Mouse (Mus musculus): ENCODE results near the gene Podn. TPM values are rescaled to one million over a fixed set of nuclear protein-coding genes. Genes with fewer than 3 reads are reported as not detected.
"Not testable (repeated sequence)": the region's sequence is repeated elsewhere in the genome, so short reads cannot be mapped to it uniquely, and the experiment has no call there.

Gene Podn
- 0.29 and 0.68 TPM in 2 replicates for polyA plus RNA-seq (2014; fragmentation: Nextera tagmentation; extraction: Ambion mirVana)

- 0 out of 2 replicates have a peak, but pooled peaks cover 9% of the 10 kb centered on the region for H3K36me3 ChIP-seq (replicated peaks; ENCODE audit: control insufficient read depth, insufficient read depth)
- ATAC-seq (ENCODE audit: low FRiP score) = no peak
- H3K4me3 ChIP-seq (replicated peaks; ENCODE audit: low read length) = no peak within 1 kb of the TSS
- no peaks in the 10 kb centered on the region for H3K4me1 ChIP-seq (replicated peaks; ENCODE audit: control insufficient read depth, insufficient read depth, low read length)
- H3K9me3 ChIP-seq (ENCODE audit: control insufficient read depth, low read length) = no peaks in the 10 kb centered on the region
- H3K27me3 ChIP-seq (ENCODE audit: control insufficient read depth, insufficient read depth, low read length) = no peaks in the 10 kb centered on the region
- DNase-seq (ENCODE audit: low spot score) = no peak
- no peak within 1 kb of the TSS for H3K4me2 ChIP-seq (replicated peaks)
- 87% methylated on average over 4 of the region's 4 CpGs for WGBS
- no peak within 1 kb of the TSS for H3K9ac ChIP-seq
- no peak within 1 kb of the TSS for H3K27ac ChIP-seq
Measured at GRCm38 (mm10) chr4:108096345-108096744, at the start of gene Podn. Podn (minus strand) TSS chr4:108096445.

DNA sequence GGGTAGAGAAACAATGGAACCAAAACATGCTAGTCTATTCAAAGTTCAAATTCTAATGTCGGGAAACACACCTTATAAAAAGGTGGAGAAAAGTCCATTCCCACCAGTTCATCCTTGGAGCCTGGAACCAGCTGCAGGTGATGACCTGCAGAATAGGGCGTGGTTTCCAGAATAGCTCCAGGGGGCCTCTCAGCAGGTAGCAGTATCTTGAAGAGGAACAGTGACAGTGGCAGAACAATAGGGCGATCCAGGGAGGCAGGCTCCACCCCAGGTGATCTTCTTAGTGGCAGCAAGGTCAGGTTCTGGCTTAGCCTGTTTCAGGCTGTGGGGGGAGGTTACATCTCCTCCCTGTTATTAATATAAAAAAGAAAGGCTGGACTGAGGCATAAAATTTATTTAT is 49.3 kb upstream of the Podn start:
- DNase-seq (ENCODE audit: low spot score); H3K27ac ChIP-seq; H3K9me3 ChIP-seq (ENCODE audit: control insufficient read depth, low read length); H3K9ac ChIP-seq; H3K4me2 ChIP-seq (replicated peaks); ATAC-seq (ENCODE audit: low FRiP score); H3K4me1 ChIP-seq (replicated peaks; ENCODE audit: control insufficient read depth, insufficient read depth, low read length); H3K4me3 ChIP-seq (replicated peaks; ENCODE audit: low read length); H3K27me3 ChIP-seq (ENCODE audit: control insufficient read depth, insufficient read depth, low read length); H3K36me3 ChIP-seq (replicated peaks; ENCODE audit: control insufficient read depth, insufficient read depth): not testable (repeated sequence)
- 46% methylated on average over 3 of the region's 3 CpGs for WGBS

DNA sequence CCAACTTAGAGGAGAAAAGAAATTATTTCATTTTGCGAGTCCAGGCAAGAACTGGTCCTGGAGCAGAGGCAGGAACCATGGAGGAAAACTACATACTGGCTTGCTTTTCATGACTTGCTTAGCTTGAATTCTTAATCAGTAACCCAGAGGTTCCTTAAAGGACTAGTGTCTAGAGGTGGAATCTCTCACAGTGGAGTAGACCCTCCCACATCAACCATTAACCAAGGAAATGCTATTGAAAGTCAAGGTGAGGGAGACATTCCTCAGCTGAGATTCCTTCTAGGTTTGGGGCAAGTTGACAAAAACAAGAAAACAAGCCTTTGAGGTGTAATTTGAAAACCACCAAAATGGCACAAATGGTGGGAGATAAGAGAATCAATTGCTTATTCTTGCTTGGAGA is 48.6 kb upstream of the Podn start, which contains the start of gene Scp2:
Gene Scp2, minus strand, starts transcription at position 119 of the 400 bp plus-strand sequence.
- Histone ChIP-seq H3K36me3 (replicated peaks; ENCODE audit: control insufficient read depth, insufficient read depth) (no peaks in the 10 kb centered on the region), H3K27ac (no peak within 1 kb of the TSS), H3K9ac (no peak within 1 kb of the TSS), H3K4me2 (replicated peaks) (no peak within 1 kb of the TSS), H3K27me3 (ENCODE audit: control insufficient read depth, insufficient read depth, low read length) (no peaks in the 10 kb centered on the region), H3K9me3 (ENCODE audit: control insufficient read depth, low read length) (no peaks in the 10 kb centered on the region), H3K4me3 (replicated peaks; ENCODE audit: low read length) (no peak within 1 kb of the TSS), H3K4me1 (replicated peaks; ENCODE audit: control insufficient read depth, insufficient read depth, low read length) (no peaks in the 10 kb centered on the region)
- DNase-seq (ENCODE audit: low spot score) (no peak), ATAC-seq (ENCODE audit: low FRiP score) (no peak)
- WGBS = 89% methylated on average over 1 of the region's 1 CpGs

DNA sequence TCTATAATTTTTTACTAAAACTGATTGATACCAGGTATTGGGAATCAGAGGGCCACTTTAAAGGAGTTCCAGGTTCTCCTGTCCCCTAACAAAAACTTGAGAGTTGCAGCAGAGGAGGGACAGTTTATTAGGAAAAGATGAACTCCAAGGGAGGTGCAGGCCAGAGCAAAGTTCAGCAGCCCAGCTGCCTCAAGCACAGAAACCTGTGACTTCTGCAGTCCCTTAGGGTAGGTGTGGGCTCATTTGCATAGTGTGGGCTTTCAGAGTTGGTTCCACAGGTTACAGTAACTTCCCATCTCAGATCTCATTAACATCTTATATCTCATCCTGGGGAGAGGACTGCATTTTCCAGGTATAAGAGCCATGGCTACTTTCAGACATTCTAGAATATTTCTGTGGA is 47.5 kb upstream of the Podn start:
- DNase-seq (ENCODE audit: low spot score) (no peak), ATAC-seq (ENCODE audit: low FRiP score) (no peak)
- H3K9me3 ChIP-seq (ENCODE audit: control insufficient read depth, low read length) = no peaks in the 10 kb centered on the region
- no peak overlapping the region for H3K9ac ChIP-seq
- no peak overlapping the region for H3K4me2 ChIP-seq (replicated peaks)
- no peaks in the 10 kb centered on the region for H3K27me3 ChIP-seq (ENCODE audit: control insufficient read depth, insufficient read depth, low read length)
- H3K4me1 ChIP-seq (replicated peaks; ENCODE audit: control insufficient read depth, insufficient read depth, low read length) = no peaks in the 10 kb centered on the region
- no peak overlapping the region for H3K27ac ChIP-seq
- H3K36me3 ChIP-seq (replicated peaks; ENCODE audit: control insufficient read depth, insufficient read depth) = no peaks in the 10 kb centered on the region
- no peak overlapping the region for H3K4me3 ChIP-seq (replicated peaks; ENCODE audit: low read length)

GRCm38 (mm10) chr4:108143178-108143577 is 46.9 kb upstream of the Podn start:
- not testable (repeated sequence) for H3K4me2 ChIP-seq (replicated peaks); ATAC-seq (ENCODE audit: low FRiP score); H3K27me3 ChIP-seq (ENCODE audit: control insufficient read depth, insufficient read depth, low read length); H3K9ac ChIP-seq; H3K4me1 ChIP-seq (replicated peaks; ENCODE audit: control insufficient read depth, insufficient read depth, low read length); H3K36me3 ChIP-seq (replicated peaks; ENCODE audit: control insufficient read depth, insufficient read depth); DNase-seq (ENCODE audit: low spot score); H3K4me3 ChIP-seq (replicated peaks; ENCODE audit: low read length); H3K9me3 ChIP-seq (ENCODE audit: control insufficient read depth, low read length); H3K27ac ChIP-seq
- 86% methylated on average over 2 of the region's 2 CpGs for WGBS

- WGBS = 87% methylated on average over 5 of the region's 5 CpGs
- H3K36me3 ChIP-seq (replicated peaks; ENCODE audit: control insufficient read depth, insufficient read depth) = no peaks in the 10 kb centered on the region
- DNase-seq (ENCODE audit: low spot score) (no peak), ATAC-seq (ENCODE audit: low FRiP score) (no peak)
- H3K27me3 ChIP-seq (ENCODE audit: control insufficient read depth, insufficient read depth, low read length) = no peaks in the 10 kb centered on the region
- H3K4me1 ChIP-seq (replicated peaks; ENCODE audit: control insufficient read depth, insufficient read depth, low read length) = no peaks in the 10 kb centered on the region
- no peaks in the 10 kb centered on the region for H3K9me3 ChIP-seq (ENCODE audit: control insufficient read depth, low read length)
- H3K4me3 ChIP-seq (replicated peaks; ENCODE audit: low read length) = no peak overlapping the region
- no peak overlapping the region for H3K9ac ChIP-seq
- no peak overlapping the region for H3K4me2 ChIP-seq (replicated peaks)
- no peak overlapping the region for H3K27ac ChIP-seq
Measured at GRCm38 (mm10) chr4:108136938-108137337, 40.7 kb upstream of the Podn start.

- Histone ChIP-seq H3K36me3 (replicated peaks; ENCODE audit: control insufficient read depth, insufficient read depth) (no peaks in the 10 kb centered on the region), H3K4me2 (replicated peaks) (no peak overlapping the region), H3K9me3 (ENCODE audit: control insufficient read depth, low read length) (no peaks in the 10 kb centered on the region), H3K27ac (no peak overlapping the region), H3K4me1 (replicated peaks; ENCODE audit: control insufficient read depth, insufficient read depth, low read length) (no peaks in the 10 kb centered on the region), H3K9ac (no peak overlapping the region), H3K27me3 (ENCODE audit: control insufficient read depth, insufficient read depth, low read length) (no peaks in the 10 kb centered on the region), H3K4me3 (replicated peaks; ENCODE audit: low read length) (no peak overlapping the region)
- 92% methylated on average over 3 of the region's 3 CpGs for WGBS
- ATAC-seq (ENCODE audit: low FRiP score) (no peak), DNase-seq (ENCODE audit: low spot score) (no peak)
Measured at GRCm38 (mm10) chr4:108130452-108130851, 34.2 kb upstream of the Podn start.

- Histone ChIP-seq H3K27ac (no peak overlapping the region), H3K4me2 (replicated peaks) (no peak overlapping the region), H3K36me3 (replicated peaks; ENCODE audit: control insufficient read depth, insufficient read depth) (no peaks in the 10 kb centered on the region), H3K4me3 (replicated peaks; ENCODE audit: low read length) (no peak overlapping the region), H3K4me1 (replicated peaks; ENCODE audit: control insufficient read depth, insufficient read depth, low read length) (no peaks in the 10 kb centered on the region), H3K9me3 (ENCODE audit: control insufficient read depth, low read length) (no peaks in the 10 kb centered on the region), H3K27me3 (ENCODE audit: control insufficient read depth, insufficient read depth, low read length) (no peaks in the 10 kb centered on the region), H3K9ac (no peak overlapping the region)
- no peak for ATAC-seq (ENCODE audit: low FRiP score)
- DNase-seq (ENCODE audit: low spot score) = no peak
- 92% methylated on average over 2 of the region's 2 CpGs for WGBS
Measured at GRCm38 (mm10) chr4:108128339-108128738, 32.1 kb upstream of the Podn start.

DNA sequence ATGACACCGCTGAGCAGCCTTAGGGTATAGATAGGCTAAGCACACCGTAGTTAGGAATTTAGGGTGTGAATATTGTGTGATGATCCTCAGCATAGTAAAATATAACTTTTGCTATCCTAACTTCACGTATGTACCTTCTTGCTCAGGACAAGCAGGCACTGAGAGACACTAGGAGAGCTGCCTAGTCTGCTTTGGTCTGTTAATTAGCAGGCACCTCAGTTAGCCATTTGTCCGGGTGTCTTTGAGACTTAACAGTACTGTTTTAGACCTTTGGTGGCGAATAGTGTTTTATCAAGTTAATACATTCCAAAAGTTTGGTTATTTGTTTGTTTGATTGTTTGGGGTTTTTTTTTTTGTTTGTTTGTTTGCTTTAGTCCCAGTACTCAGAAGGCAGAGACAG is 31.3 kb upstream of the Podn start:
- H3K9me3 ChIP-seq (ENCODE audit: control insufficient read depth, low read length) = no peaks in the 10 kb centered on the region
- no peak overlapping the region for H3K27ac ChIP-seq
- ATAC-seq (ENCODE audit: low FRiP score) (no peak), DNase-seq (ENCODE audit: low spot score) (no peak)
- H3K36me3 ChIP-seq (replicated peaks; ENCODE audit: control insufficient read depth, insufficient read depth) = no peaks in the 10 kb centered on the region
- no peaks in the 10 kb centered on the region for H3K4me1 ChIP-seq (replicated peaks; ENCODE audit: control insufficient read depth, insufficient read depth, low read length)
- 93% methylated on average over 5 of the region's 5 CpGs for WGBS
- no peak overlapping the region for H3K4me2 ChIP-seq (replicated peaks)
- H3K27me3 ChIP-seq (ENCODE audit: control insufficient read depth, insufficient read depth, low read length) = no peaks in the 10 kb centered on the region
- no peak overlapping the region for H3K4me3 ChIP-seq (replicated peaks; ENCODE audit: low read length)
- no peak overlapping the region for H3K9ac ChIP-seq

GRCm38 (mm10) chr4:108126260-108126659 is 30.0 kb upstream of the Podn start:
- no peaks in the 10 kb centered on the region for H3K27me3 ChIP-seq (ENCODE audit: control insufficient read depth, insufficient read depth, low read length)
- no peak overlapping the region for H3K9ac ChIP-seq
- no peaks in the 10 kb centered on the region for H3K4me1 ChIP-seq (replicated peaks; ENCODE audit: control insufficient read depth, insufficient read depth, low read length)
- no peaks in the 10 kb centered on the region for H3K36me3 ChIP-seq (replicated peaks; ENCODE audit: control insufficient read depth, insufficient read depth)
- ATAC-seq (ENCODE audit: low FRiP score) (no peak), DNase-seq (ENCODE audit: low spot score) (no peak)
- 88% methylated on average over 4 of the region's 4 CpGs for WGBS
- no peak overlapping the region for H3K27ac ChIP-seq
- H3K4me2 ChIP-seq (replicated peaks) = no peak overlapping the region
- no peaks in the 10 kb centered on the region for H3K9me3 ChIP-seq (ENCODE audit: control insufficient read depth, low read length)
- H3K4me3 ChIP-seq (replicated peaks; ENCODE audit: low read length) = no peak overlapping the region
